Mouse (Mus musculus): ENCODE data around the gene Galnt6. TPM values are rescaled to one million over a fixed set of nuclear protein-coding genes. Genes with fewer than 3 reads are reported as not detected.

Galnt6 gene
- polyA plus RNA-seq, 1 experiment from 2014 or later = 0.27 TPM

DNA sequence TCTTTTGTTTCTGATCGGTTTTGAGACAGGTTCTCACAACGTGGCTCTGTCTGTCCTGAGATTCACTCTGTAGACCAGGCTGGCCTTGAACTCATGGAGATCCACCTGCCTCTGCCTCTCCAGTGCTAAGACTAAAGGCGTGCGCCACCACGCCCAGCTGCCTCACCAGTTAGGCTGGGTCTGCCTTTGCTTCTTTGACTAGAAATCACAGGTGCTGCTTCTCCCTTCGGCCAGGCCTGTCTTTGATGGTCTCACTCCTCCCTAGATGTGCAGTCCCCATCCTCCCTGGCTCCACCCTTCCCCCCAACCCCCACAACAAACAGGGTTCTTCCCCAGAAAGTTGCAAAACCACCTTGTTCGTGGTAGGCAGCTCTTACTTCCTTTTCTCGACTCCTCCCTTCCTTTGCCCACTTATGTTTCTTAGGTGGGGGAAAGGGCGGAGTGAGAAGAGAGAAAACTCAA is 64.3 kb downstream of the Galnt6 start:
- Histone ChIP-seq H3K27ac (replicated peaks) (no peak overlapping the region), H3K4me2 (replicated peaks) (no peak overlapping the region), H3K36me3 (no peaks in the 10 kb centered on the region), H3K27me3 (no peaks in the 10 kb centered on the region), H3K9ac (replicated peaks) (no peak overlapping the region), H3K4me1 (no peaks in the 10 kb centered on the region), H3K9me3 (no peaks in the 10 kb centered on the region), H3K4me3 (no peak overlapping the region)
- 87% methylated on average over 9 of the region's 9 CpGs for WGBS
- ATAC-seq (replicated peaks) = no peak

DNA sequence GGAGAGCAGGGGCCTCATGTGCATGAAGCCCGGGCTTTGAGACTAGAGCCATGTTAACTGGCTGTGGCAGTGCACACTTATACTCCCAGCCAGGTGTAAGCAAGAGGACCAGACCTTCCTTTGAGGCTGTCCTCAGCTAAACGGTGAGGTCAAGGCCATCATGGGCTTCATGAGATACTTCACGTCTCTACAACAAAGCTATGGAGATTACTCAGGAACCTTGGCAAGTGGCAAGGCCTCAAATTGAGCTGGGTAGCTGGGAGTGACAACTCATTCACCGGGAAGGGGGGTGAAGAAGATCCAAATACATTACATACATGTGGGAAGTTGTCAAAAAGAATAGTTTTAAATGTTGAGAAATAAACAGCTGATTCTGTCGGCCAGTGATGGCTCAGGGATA is 68.4 kb downstream of the Galnt6 start:
- ATAC-seq (replicated peaks) = no peak
- Histone ChIP-seq H3K9me3 (no peaks in the 10 kb centered on the region), H3K27ac (replicated peaks) (no peak overlapping the region), H3K27me3 (no peaks in the 10 kb centered on the region), H3K4me3 (no peak overlapping the region), H3K9ac (replicated peaks) (no peak overlapping the region), H3K4me1 (no peaks in the 10 kb centered on the region), H3K36me3 (no peaks in the 10 kb centered on the region), H3K4me2 (replicated peaks) (no peak overlapping the region)
- WGBS = 93% methylated on average over 5 of the region's 5 CpGs

GRCm38 (mm10) chr15:100660306-100660705 is 68.9 kb downstream of the Galnt6 start:
- Histone ChIP-seq H3K9ac (replicated peaks) (no peak overlapping the region), H3K27me3 (no peaks in the 10 kb centered on the region), H3K4me3 (no peak overlapping the region), H3K36me3 (no peaks in the 10 kb centered on the region), H3K4me2 (replicated peaks) (no peak overlapping the region), H3K9me3 (no peaks in the 10 kb centered on the region), H3K4me1 (no peaks in the 10 kb centered on the region), H3K27ac (replicated peaks) (no peak overlapping the region)
- 80% methylated on average over 9 of the region's 9 CpGs for WGBS
- no peak for ATAC-seq (replicated peaks)

- Histone ChIP-seq H3K4me1 (no peaks in the 10 kb centered on the region), H3K27ac (replicated peaks) (no peak overlapping the region), H3K36me3 (no peaks in the 10 kb centered on the region), H3K4me3 (no peak overlapping the region), H3K27me3 (no peaks in the 10 kb centered on the region), H3K9ac (replicated peaks) (no peak overlapping the region), H3K4me2 (replicated peaks) (no peak overlapping the region), H3K9me3 (no peaks in the 10 kb centered on the region)
- 87% methylated on average over 5 of the region's 5 CpGs for WGBS
- ATAC-seq (replicated peaks) = no peak
Measured at GRCm38 (mm10) chr15:100655201-100655600, 74.0 kb downstream of the Galnt6 start.

- H3K36me3 ChIP-seq = no peaks in the 10 kb centered on the region
- no peak overlapping the region for H3K4me2 ChIP-seq (replicated peaks)
- H3K4me1 ChIP-seq = no peaks in the 10 kb centered on the region
- H3K9me3 ChIP-seq = no peaks in the 10 kb centered on the region
- no peaks in the 10 kb centered on the region for H3K27me3 ChIP-seq
- 95% methylated on average over 1 of the region's 1 CpGs for WGBS
- no peak overlapping the region for H3K4me3 ChIP-seq
- no peak for ATAC-seq (replicated peaks)
- no peak overlapping the region for H3K9ac ChIP-seq (replicated peaks)
- H3K27ac ChIP-seq (replicated peaks) = no peak overlapping the region
Measured at GRCm38 (mm10) chr15:100654271-100654670, 74.9 kb downstream of the Galnt6 start.

- no peak for ATAC-seq (replicated peaks)
- Histone ChIP-seq H3K4me1 (no peaks in the 10 kb centered on the region), H3K4me2 (replicated peaks) (no peak overlapping the region), H3K36me3 (no peaks in the 10 kb centered on the region), H3K9me3 (no peaks in the 10 kb centered on the region), H3K27me3 (no peaks in the 10 kb centered on the region), H3K27ac (replicated peaks) (no peak overlapping the region), H3K4me3 (no peak overlapping the region), H3K9ac (replicated peaks) (no peak overlapping the region)
- 86% methylated on average over 9 of the region's 9 CpGs for WGBS
Measured at GRCm38 (mm10) chr15:100651610-100652009, 77.6 kb downstream of the Galnt6 start.

DNA sequence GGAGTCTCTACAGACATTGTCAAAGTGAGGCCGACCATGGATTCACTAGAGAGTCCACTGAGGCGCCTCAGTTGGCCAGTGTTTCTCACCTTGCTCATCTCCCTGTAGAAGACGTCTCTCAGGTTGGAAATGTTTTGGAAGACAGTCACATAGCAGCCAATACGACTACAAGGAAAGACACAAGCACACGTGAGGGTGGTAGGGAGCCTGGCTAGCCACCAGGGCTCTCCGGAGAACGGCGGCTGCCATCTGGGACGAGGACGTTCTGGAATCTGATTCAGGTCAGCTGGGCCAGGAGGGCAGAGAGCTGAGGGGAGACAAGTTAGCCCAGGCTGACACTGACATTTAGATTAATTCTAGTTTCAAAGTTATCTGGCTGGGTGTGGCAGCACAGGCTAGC is 79.1 kb downstream of the Galnt6 start:
- ATAC-seq (replicated peaks) = no peak
- H3K27me3 ChIP-seq = no peaks in the 10 kb centered on the region
- 86% methylated on average over 10 of the region's 10 CpGs for WGBS
- no peak overlapping the region for H3K27ac ChIP-seq (replicated peaks)
- H3K4me3 ChIP-seq = no peak overlapping the region
- no peaks in the 10 kb centered on the region for H3K4me1 ChIP-seq
- no peaks in the 10 kb centered on the region for H3K36me3 ChIP-seq
- no peak overlapping the region for H3K4me2 ChIP-seq (replicated peaks)
- no peaks in the 10 kb centered on the region for H3K9me3 ChIP-seq
- H3K9ac ChIP-seq (replicated peaks) = no peak overlapping the region

- H3K4me2 ChIP-seq (replicated peaks) = no peak overlapping the region
- H3K4me3 ChIP-seq = no peak overlapping the region
- no peaks in the 10 kb centered on the region for H3K4me1 ChIP-seq
- 76% methylated on average over 6 of the region's 6 CpGs for WGBS
- no peaks in the 10 kb centered on the region for H3K27me3 ChIP-seq
- no peaks in the 10 kb centered on the region for H3K9me3 ChIP-seq
- no peak for ATAC-seq (replicated peaks)
- no peak overlapping the region for H3K27ac ChIP-seq (replicated peaks)
- H3K9ac ChIP-seq (replicated peaks) = no peak overlapping the region
- H3K36me3 ChIP-seq = no peaks in the 10 kb centered on the region
Measured at GRCm38 (mm10) chr15:100646161-100646560, 83.0 kb downstream of the Galnt6 start.

GRCm38 (mm10) chr15:100642451-100642850 is 86.7 kb downstream of the Galnt6 start:
- no peaks in the 10 kb centered on the region for H3K4me1 ChIP-seq
- H3K4me3 ChIP-seq = no peak overlapping the region
- WGBS = 95% methylated on average over 7 of the region's 7 CpGs
- H3K27ac ChIP-seq (replicated peaks) = no peak overlapping the region
- H3K4me2 ChIP-seq (replicated peaks) = no peak overlapping the region
- H3K9me3 ChIP-seq = no peaks in the 10 kb centered on the region
- H3K9ac ChIP-seq (replicated peaks) = no peak overlapping the region
- no peaks in the 10 kb centered on the region for H3K36me3 ChIP-seq
- ATAC-seq (replicated peaks) = no peak
- peaks cover 15% of the 10 kb centered on the region; the same call in 1 of the 2 replicates for H3K27me3 ChIP-seq

Small RNA genes lying within 50 kb of the gene (microRNA-seq; reads per million reads assigned to microRNA genes)
- not detected for gene Mir6961

Other genes with a start within 250 kb of the Galnt6 start
- gene Csrnp2, start 233.9 kb downstream of the Galnt6 start, polyA plus RNA-seq (2015; fragmentation: Nextera tagmentation; extraction: Ambion mirVana) = 54.9 and 55.6 TPM in 2 replicates
- gene Tfcp2, start 177.4 kb downstream of the Galnt6 start, polyA plus RNA-seq (2015; fragmentation: Nextera tagmentation; extraction: Ambion mirVana) = 30.0 and 33.6 TPM in 2 replicates
- 50.4 and 51.3 TPM in 2 replicates for gene Pou6f1, start 129.4 kb downstream of the Galnt6 start, polyA plus RNA-seq (2015; fragmentation: Nextera tagmentation; extraction: Ambion mirVana)
- gene Dazap2, start 114.0 kb downstream of the Galnt6 start, polyA plus RNA-seq (2015; fragmentation: Nextera tagmentation; extraction: Ambion mirVana) = 155 and 161 TPM in 2 replicates
- gene Smagp, start 92.4 kb downstream of the Galnt6 start, polyA plus RNA-seq (2015; fragmentation: Nextera tagmentation; extraction: Ambion mirVana) = 1.8 and 2.5 TPM in 2 replicates
- 1.2 and 2.0 TPM in 2 replicates for gene Bin2, start 59.8 kb downstream of the Galnt6 start, polyA plus RNA-seq (2015; fragmentation: Nextera tagmentation; extraction: Ambion mirVana)
- 0.43 and 0.97 TPM in 2 replicates for gene Cela1, start 41.5 kb downstream of the Galnt6 start, polyA plus RNA-seq (2015; fragmentation: Nextera tagmentation; extraction: Ambion mirVana)
- 20.7 and 22.8 TPM in 2 replicates for gene Slc4a8, start 32.4 kb upstream of the Galnt6 start, polyA plus RNA-seq (2015; fragmentation: Nextera tagmentation; extraction: Ambion mirVana)
- gene Scn8a, start 140.5 kb upstream of the Galnt6 start, polyA plus RNA-seq (2015; fragmentation: Nextera tagmentation; extraction: Ambion mirVana) = 20.3 and 20.4 TPM in 2 replicates

All from forebrain, embryonic 15.5 days (tissue).